Mouse (Mus musculus): ENCODE measurements at regions not wholly inside any gene's neighbourhood (a gene's known extent, or its start where the extent isn't known, plus 50 kb on each side); places are given as distances from the start of the nearest gene placed in this dataset.

- no peak for DNase-seq (ENCODE audit: low spot score)
- H3K4me1 ChIP-seq: peaks cover 3% of the 10 kb centered on the region; the same call in 1 of the 2 replicates
- no peaks in the 10 kb centered on the region for H3K36me3 ChIP-seq
- no peak overlapping the region for H3K27ac ChIP-seq (replicated peaks)
- no peaks in the 10 kb centered on the region for H3K9me3 ChIP-seq (replicated peaks)
- no peak overlapping the region for H3K4me3 ChIP-seq
- H3K27me3 ChIP-seq (ENCODE audit: low read depth, poor library complexity, severe bottlenecking): no peaks in the 10 kb centered on the region
- WGBS: 88% methylated on average over 7 of the region's 7 CpGs
Measured at GRCm38 (mm10) chr8:115965981-115966380, 258.4 kb upstream of the Maf start.

GRCm38 (mm10) chr8:115955371-115955770 lies 247.8 kb upstream of the Maf start:
- Histone ChIP-seq H3K4me3 (no peak overlapping the region), H3K27me3 (ENCODE audit: low read depth, poor library complexity, severe bottlenecking) (no peaks in the 10 kb centered on the region), H3K4me1 (no peaks in the 10 kb centered on the region), H3K36me3 (no peaks in the 10 kb centered on the region), H3K27ac (replicated peaks) (no peak overlapping the region), H3K9me3 (replicated peaks) (no peaks in the 10 kb centered on the region)
- 88% methylated on average over 5 of the region's 5 CpGs for WGBS
- no peak for DNase-seq (ENCODE audit: low spot score)

GRCm38 (mm10) chr8:115953783-115954470 lies 246.3 kb upstream of the Maf start:
- Histone ChIP-seq H3K36me3 (no peaks in the 10 kb centered on the region), H3K27me3 (ENCODE audit: low read depth, poor library complexity, severe bottlenecking) (no peaks in the 10 kb centered on the region), H3K4me1 (no peaks in the 10 kb centered on the region), H3K27ac (replicated peaks) (no peak overlapping the region), H3K9me3 (replicated peaks) (no peaks in the 10 kb centered on the region), H3K4me3 (no peak overlapping the region)
- DNase-seq (ENCODE audit: low spot score): no peak
- WGBS: 91% methylated on average over 7 of the region's 7 CpGs

GRCm38 (mm10) chr8:115952496-115952895 lies 244.9 kb upstream of the Maf start:
- Histone ChIP-seq H3K27me3 (ENCODE audit: low read depth, poor library complexity, severe bottlenecking) (no peaks in the 10 kb centered on the region), H3K27ac (replicated peaks) (no peak overlapping the region), H3K36me3 (no peaks in the 10 kb centered on the region), H3K9me3 (replicated peaks) (no peaks in the 10 kb centered on the region), H3K4me3 (no peak overlapping the region), H3K4me1 (no peaks in the 10 kb centered on the region)
- 100% methylated on average over 1 of the region's 1 CpGs for WGBS
- no peak for DNase-seq (ENCODE audit: low spot score)

- no peak for DNase-seq (ENCODE audit: low spot score)
Measured at GRCm38 (mm10) chr8:115948916-115949315, 241.3 kb upstream of the Maf start.

GRCm38 (mm10) chr8:115948036-115948435 lies 240.4 kb upstream of the Maf start:
- H3K27me3 ChIP-seq (ENCODE audit: low read depth, poor library complexity, severe bottlenecking): no peaks in the 10 kb centered on the region
- H3K27ac ChIP-seq (replicated peaks): no peak overlapping the region
- H3K9me3 ChIP-seq (replicated peaks): no peaks in the 10 kb centered on the region
- DNase-seq (ENCODE audit: low spot score): no peak
- WGBS: 85% methylated on average over 2 of the region's 2 CpGs
- peaks cover 9% of the 10 kb centered on the region; the same call in 1 of the 2 replicates for H3K4me1 ChIP-seq
- H3K36me3 ChIP-seq: no peaks in the 10 kb centered on the region
- no peak overlapping the region for H3K4me3 ChIP-seq

More at GRCm38 (mm10) chr8:115948916-115949315, 241.3 kb upstream of the Maf start:
- Histone ChIP-seq H3K9me3 (replicated peaks) (no peaks in the 10 kb centered on the region), H3K36me3 (no peaks in the 10 kb centered on the region), H3K4me3 (no peak overlapping the region), H3K27ac (replicated peaks) (no peak overlapping the region), H3K27me3 (ENCODE audit: low read depth, poor library complexity, severe bottlenecking) (no peaks in the 10 kb centered on the region), H3K4me1 (0 out of 2 replicates have a peak, but pooled peaks cover 4% of the 10 kb centered on the region)
- 89% methylated on average over 2 of the region's 2 CpGs for WGBS

- Histone ChIP-seq H3K4me1 (peaks cover 12% of the 10 kb centered on the region; the same call in 1 of the 2 replicates), H3K36me3 (no peaks in the 10 kb centered on the region), H3K27ac (replicated peaks) (0 out of 2 replicates have a peak overlapping the region, but pooled peaks have one; percentile 9), H3K4me3 (no peak overlapping the region), H3K27me3 (ENCODE audit: low read depth, poor library complexity, severe bottlenecking) (no peaks in the 10 kb centered on the region), H3K9me3 (replicated peaks) (no peaks in the 10 kb centered on the region)
- 72% methylated on average over 16 of the region's 16 CpGs for WGBS
- peak; percentile 17 for DNase-seq (ENCODE audit: low spot score)
Measured at GRCm38 (mm10) chr8:115942731-115943509, 235.3 kb upstream of the Maf start.

GRCm38 (mm10) chr8:115929472-115930210 lies 222.0 kb upstream of the Maf start:
- no peaks in the 10 kb centered on the region for H3K27me3 ChIP-seq (ENCODE audit: low read depth, poor library complexity, severe bottlenecking)

GRCm38 (mm10) chr8:115921889-115922288 lies 214.3 kb upstream of the Maf start:
- no peaks in the 10 kb centered on the region for H3K36me3 ChIP-seq
- no peaks in the 10 kb centered on the region for H3K4me1 ChIP-seq
- no peak for DNase-seq (ENCODE audit: low spot score)
- H3K27ac ChIP-seq (replicated peaks): no peak overlapping the region
- H3K9me3 ChIP-seq (replicated peaks): no peaks in the 10 kb centered on the region
- no peaks in the 10 kb centered on the region for H3K27me3 ChIP-seq (ENCODE audit: low read depth, poor library complexity, severe bottlenecking)
- 90% methylated on average over 6 of the region's 6 CpGs for WGBS
- H3K4me3 ChIP-seq: no peak overlapping the region

More at GRCm38 (mm10) chr8:115929472-115930210, 222.0 kb upstream of the Maf start:
- Histone ChIP-seq H3K36me3 (no peaks in the 10 kb centered on the region), H3K27ac (replicated peaks) (no peak overlapping the region), H3K4me1 (peaks cover 6% of the 10 kb centered on the region), H3K9me3 (replicated peaks) (no peaks in the 10 kb centered on the region), H3K4me3 (no peak overlapping the region)
- no peak for DNase-seq (ENCODE audit: low spot score)
- WGBS: 80% methylated on average over 8 of the region's 8 CpGs

- H3K27ac ChIP-seq (replicated peaks): no peak overlapping the region
- WGBS: 90% methylated on average over 5 of the region's 5 CpGs
- H3K4me3 ChIP-seq: no peak overlapping the region
- H3K9me3 ChIP-seq (replicated peaks): no peaks in the 10 kb centered on the region
- H3K4me1 ChIP-seq: no peaks in the 10 kb centered on the region
- H3K27me3 ChIP-seq (ENCODE audit: low read depth, poor library complexity, severe bottlenecking): no peaks in the 10 kb centered on the region
- H3K36me3 ChIP-seq: no peaks in the 10 kb centered on the region
- no peak for DNase-seq (ENCODE audit: low spot score)
Measured at GRCm38 (mm10) chr8:115906650-115907049, 199.1 kb upstream of the Maf start.

GRCm38 (mm10) chr8:115903853-115904420 lies 196.3 kb upstream of the Maf start:
- DNase-seq (ENCODE audit: low spot score): no peak
- Histone ChIP-seq H3K9me3 (replicated peaks) (no peaks in the 10 kb centered on the region), H3K27me3 (ENCODE audit: low read depth, poor library complexity, severe bottlenecking) (no peaks in the 10 kb centered on the region), H3K36me3 (no peaks in the 10 kb centered on the region), H3K4me3 (no peak overlapping the region), H3K27ac (replicated peaks) (no peak overlapping the region), H3K4me1 (no peaks in the 10 kb centered on the region)
- 82% methylated on average over 6 of the region's 6 CpGs for WGBS

- WGBS: 79% methylated on average over 6 of the region's 6 CpGs
- Histone ChIP-seq H3K27ac (replicated peaks) (no peak overlapping the region), H3K27me3 (ENCODE audit: low read depth, poor library complexity, severe bottlenecking) (no peaks in the 10 kb centered on the region), H3K4me1 (no peaks in the 10 kb centered on the region), H3K36me3 (no peaks in the 10 kb centered on the region), H3K9me3 (replicated peaks) (no peaks in the 10 kb centered on the region), H3K4me3 (no peak overlapping the region)
- DNase-seq (ENCODE audit: low spot score): no peak
Measured at GRCm38 (mm10) chr8:115897521-115898178, 190.1 kb upstream of the Maf start.
